Mouse (Mus musculus): ENCODE data around the gene Gclm. TPM values are rescaled to one million over a fixed set of nuclear protein-coding genes. Genes with fewer than 3 reads are reported as not detected.

Gclm gene
- 34.2 and 39.3 TPM in 2 replicates for polyA plus RNA-seq (2012; rRNA removed)

GRCm38 (mm10) chr3:122245215-122245877 lies at the start of gene Gclm:
Gclm (plus strand) TSS chr3:122245557.

GRCm38 (mm10) chr3:122274241-122275024 lies 29.1 kb downstream of the Gclm start, which contains the start of gene Dnttip2:
Dnttip2 (plus strand) TSS chr3:122274388.

GRCm38 (mm10) chr3:122293954-122294850 lies 48.8 kb downstream of the Gclm start, which contains the start of gene Bcar3:
Bcar3 (plus strand) TSS chr3:122294136.

Other genes starting within 250 kb of the Gclm start
- gene Abca4, start 201.1 kb upstream of the Gclm start, polyA plus RNA-seq (2012; rRNA removed): 2.4 and 3.3 TPM in 2 replicates
- 63.0 and 71.4 TPM in 2 replicates for gene Dnttip2, start 28.8 kb downstream of the Gclm start, polyA plus RNA-seq (2012; rRNA removed)
- 10.1 and 14.5 TPM in 2 replicates for gene Bcar3, start 48.6 kb downstream of the Gclm start, polyA plus RNA-seq (2012; rRNA removed)

Data from central nervous system, embryonic 11.5 days (tissue).